Mouse (Mus musculus): ENCODE data around the gene Flt4.
"Not testable (repeated sequence)": the region's sequence is repeated elsewhere in the genome, so short reads cannot be mapped to it uniquely, and the experiment has no call there.

The Flt4 gene

DNA sequence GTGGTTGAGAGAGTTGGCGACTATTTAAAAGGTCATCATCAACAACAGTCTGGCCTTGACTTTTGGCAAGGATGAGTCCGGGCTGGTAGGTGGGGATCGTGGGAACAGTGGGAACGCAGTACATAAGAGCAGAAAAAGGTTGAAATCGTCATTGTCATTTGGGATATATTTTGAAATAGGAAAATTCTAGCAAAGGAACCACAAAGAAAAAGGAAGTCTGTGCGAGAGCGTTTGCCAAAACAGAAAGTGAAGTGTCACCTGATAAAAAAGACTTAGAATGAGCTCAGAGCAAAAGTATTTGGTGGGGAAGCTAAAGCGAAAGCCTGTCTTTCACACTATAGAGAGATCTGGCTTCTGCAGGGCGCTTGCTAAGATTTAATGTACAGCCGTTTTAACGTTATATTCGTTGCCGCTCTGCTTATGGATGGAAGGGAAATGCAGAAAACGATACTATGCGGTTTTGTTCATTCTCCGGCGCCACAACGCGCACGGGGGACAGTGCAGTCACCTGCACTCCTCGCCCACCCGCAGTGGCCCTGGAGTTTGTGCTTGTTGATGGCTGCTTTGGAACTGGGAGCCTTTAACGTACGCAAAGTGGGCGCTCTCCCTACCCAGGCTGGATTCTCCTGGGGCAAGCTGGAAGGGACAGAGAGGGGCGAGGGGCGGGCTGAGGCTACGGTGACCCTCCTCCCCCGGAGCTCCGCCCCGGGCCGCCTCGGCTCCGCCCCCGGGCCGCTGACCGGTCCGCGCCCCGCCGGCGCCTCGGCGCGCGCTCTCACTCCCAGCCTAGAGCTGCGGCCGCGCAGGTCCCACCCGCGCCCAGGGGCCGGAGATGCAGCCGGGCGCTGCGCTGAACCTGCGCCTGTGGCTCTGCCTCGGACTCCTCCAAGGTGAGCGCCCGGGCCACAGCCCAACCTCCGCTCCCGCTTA, at the start of gene Flt4:
TSS of gene Flt4 (plus strand) at position 326 of the 930 bp plus-strand sequence.
- DNase-seq (ENCODE audit: low spot score): not testable (repeated sequence)

DNA sequence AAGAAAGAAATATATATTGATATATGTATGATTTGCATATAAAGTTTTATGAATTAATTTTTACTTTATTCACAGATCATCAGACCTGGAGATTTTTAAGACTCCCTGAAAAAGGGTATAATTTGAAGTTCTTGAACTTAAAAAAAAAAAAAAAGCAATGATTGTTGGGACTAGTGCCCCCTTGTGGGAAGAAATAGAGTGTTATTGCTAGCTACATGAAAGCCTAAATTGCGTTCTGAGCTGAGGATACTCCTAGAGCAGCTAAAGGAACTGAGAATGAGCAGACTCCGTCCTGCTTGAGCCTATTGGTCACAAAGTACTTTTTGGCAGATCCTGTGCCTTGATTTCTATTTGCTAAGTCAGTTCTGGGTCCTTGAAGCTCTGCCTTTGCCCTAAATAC, 34.0 kb upstream of the Flt4 start:
- not testable (repeated sequence) for DNase-seq (ENCODE audit: low spot score)

DNA sequence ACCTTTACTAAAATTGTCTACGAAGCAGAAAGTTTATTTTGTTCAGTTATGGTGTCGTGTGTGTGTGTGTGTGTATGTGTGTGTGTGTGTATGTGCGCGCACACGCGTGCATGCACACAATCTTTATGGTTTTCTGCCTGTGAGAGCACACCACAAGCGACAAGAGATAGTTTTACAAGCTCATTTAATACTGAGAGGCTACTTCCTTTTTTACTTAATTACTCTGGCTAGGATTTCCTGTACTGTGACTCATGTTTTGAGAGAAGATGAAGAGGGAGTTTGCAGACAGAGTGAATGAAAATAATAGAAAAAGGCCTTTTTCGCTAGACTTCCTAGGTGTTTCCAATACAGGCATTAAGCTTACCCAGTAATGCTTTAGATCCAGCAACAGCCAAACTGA, 28.6 kb upstream of the Flt4 start:
- DNase-seq (ENCODE audit: low spot score): not testable (repeated sequence)

DNA sequence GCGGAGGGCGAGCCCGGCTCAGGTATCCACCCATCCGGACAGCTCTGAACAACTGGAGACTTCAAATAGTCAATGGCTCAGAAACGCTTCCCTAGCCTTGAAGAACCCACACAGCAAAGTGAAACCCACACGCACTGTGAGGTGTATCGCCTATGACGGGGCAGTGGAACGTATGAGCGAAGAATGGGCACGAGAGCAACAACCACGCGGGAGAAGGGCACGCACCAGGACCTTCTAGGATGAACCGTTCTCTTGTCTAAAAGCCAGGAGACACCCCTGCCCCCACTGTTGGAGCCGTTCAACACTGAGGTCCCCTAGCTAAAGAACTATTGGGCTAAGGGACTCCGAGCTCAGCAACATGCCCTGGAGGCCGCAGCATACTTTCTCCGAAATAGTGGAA, 18.9 kb upstream of the Flt4 start:
- no peak for DNase-seq (ENCODE audit: low spot score)

DNA sequence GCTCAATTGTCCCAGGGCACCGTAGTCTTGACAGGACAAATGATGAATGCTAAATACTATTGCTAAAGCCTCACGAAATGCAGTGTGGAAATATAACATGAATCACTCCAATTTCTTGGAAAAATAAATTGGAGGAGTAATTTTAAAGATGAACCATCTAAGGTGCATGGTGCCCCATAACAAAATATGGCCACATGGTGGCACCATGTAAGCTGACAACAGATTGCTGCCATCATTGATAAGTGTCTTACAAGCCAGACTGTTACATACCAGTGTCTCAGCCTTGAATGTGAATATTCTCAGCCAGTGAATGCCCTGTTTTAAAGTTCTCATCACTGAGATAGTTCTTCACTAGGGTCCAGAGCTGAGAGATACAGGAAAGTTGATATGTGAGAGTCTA, 11.9 kb upstream of the Flt4 start:
- not testable (repeated sequence) for DNase-seq (ENCODE audit: low spot score)

DNA sequence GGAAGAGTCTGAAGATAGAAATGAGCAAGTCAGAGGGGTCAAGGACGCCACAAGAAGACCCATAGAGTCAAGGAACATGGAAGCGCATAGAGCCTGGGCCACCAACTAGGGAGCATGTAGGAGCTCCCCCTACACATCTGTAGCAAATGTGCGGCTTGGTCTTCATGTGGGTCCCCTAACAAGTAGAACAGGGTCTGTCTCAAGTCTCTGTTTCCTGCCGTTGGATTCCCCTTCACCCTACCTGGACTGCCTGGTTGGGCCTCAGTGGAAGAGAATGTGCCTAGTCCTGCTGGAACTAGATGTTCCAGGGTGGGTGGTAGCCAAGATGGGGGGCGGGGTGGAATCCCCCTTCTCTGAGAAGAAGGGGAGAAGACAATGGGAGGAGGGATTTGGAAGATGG, 757 bp upstream of the Flt4 start:
- DNase-seq (ENCODE audit: low spot score): not testable (repeated sequence)

DNA sequence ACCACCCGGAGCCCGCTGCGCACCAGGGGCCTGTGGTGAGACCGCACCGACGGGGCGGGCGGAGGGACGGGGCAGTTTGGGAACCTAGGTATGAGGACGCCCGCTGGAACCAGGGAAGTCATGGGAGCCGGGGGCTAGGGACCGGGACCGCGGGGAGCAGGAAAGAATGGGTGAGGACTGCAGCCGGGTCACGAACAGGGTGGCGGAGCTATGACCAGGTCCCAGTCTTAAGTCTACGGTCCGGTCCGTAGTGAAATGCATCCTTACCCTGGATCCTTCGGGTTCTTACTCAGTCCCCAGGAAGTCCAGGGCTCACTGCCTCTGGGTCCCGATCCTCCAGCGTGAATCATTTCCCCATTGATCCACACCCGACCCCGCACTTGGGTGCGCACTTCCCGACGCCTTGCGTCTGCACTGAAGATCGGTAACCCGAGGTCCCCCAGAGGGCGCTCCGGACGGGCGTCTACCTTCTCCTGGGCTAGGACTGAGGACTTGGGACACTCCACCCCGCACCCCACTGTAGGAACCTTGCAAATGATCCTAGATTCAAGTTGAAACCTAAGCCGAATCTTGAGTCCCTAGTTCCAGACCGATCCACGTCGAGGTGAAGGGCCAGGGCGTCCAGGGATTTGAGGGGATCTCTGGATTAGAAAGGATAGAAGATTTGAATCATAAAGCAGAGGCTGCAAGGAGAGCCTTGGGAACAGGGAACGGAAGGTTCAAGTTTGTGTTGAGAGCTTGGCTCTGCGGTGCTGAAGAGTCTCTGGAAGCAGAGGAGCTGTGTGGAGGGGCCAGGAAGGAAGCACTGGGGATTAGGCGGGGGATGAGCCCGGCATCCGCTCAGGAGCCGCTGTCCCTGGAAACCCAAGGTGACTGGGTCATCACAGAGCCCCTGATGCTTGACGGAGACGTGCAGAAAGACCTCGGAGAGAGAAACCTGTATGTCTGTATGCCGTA, 1.1 kb downstream of the Flt4 start:
- not testable (repeated sequence) for DNase-seq (ENCODE audit: low spot score)

DNA sequence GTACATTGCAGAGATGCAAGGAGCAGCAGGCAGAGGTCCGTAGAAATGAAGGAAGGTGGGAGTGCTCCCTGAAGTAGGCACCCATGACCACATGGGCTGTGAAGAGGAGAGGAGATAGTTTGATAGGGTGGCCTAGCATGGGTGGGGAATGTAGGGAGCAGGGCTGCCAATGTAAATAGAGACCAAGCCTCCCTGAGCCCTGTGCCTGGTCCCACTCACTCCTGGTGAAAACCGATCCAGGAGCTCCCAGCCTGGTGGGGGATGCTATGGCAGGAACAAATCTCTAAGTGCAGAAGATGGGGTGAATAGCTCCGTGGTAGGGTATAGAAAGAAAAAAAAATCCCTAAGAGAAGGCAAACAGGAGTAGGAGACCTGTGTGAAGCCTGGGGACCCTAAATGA, 2.3 kb downstream of the Flt4 start:
- DNase-seq (ENCODE audit: low spot score): not testable (repeated sequence)

DNA sequence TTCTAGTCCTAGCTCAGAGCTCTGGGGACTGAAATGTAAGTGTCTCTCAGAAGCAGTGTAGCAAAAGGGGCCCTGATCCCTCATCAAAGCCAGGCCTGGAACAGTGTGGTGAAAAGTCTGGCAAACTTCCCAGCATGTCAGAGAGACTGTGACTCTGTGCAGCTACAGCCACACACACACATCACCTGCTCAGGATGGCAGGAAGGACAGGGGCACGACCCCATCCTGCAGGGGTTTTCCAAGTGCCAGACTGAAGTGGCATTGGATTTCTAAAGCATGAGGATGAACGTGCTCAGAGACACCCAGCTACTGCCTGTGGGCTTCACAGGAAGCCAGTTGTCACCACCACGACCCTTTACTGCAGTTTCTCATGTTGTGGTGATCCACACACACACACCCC, 3.1 kb downstream of the Flt4 start:
- no peak for DNase-seq (ENCODE audit: low spot score)

DNA sequence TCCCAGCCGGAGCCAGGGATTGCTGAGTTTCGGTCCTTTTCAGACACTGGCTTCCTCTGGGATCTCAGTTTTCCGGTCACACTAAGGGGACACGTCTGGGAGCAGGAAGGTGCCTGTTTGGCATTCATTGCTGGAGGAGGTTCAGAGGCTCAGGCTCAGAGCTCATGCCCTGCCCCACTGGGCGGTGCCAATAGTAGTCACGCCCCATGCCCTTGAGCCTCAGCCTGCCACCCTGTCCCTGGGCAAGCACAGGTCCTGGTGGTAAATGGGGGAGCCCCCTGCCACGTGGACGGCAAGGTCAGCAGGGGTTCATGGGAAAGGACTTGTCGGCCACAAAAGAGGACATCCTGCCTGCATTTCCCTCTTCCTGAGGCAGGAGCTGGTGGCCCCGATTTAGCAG, 4.3 kb downstream of the Flt4 start:
- no peak for DNase-seq (ENCODE audit: low spot score)

DNA sequence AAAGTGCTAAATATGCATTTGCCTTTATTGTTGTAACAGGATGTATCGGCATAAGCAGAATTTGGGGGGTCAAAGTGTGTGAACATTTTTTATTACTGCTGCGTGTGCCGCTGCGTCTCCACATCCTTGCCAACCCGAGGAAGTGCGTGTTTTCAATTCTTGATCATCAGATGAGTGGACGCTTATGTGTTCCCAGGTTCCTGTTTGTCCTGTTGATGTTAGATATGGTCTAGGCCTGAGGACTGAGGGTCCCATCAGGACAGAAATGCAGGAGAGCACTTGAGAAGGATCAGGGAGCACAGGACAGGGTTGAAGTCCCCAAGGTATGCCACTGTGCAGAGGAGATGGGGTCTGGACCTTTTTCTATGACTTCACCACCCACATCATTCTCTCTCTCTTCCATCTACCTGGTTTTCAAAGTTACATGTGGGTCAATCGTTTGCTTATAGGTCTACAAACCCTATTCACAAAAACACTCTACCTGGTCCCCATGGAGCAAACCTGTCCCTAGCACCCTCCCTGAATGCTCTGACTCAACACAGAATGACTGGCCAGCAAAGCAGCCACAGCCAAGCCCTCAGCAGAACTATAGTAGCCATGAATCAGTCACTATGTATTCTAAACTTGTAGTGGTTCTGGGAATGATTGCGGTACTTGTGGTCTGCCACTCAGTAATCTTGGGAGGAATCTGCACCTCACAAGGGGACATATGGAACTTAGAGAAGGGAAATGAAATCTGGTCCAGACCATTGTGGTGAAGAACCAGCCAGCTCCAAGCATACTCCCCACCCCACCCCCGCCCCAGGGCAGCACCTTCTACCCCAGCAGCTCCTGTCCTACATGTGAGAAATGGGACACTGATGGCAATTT, 7.0 kb downstream of the Flt4 start:
- no peak for DNase-seq (ENCODE audit: low spot score)

DNA sequence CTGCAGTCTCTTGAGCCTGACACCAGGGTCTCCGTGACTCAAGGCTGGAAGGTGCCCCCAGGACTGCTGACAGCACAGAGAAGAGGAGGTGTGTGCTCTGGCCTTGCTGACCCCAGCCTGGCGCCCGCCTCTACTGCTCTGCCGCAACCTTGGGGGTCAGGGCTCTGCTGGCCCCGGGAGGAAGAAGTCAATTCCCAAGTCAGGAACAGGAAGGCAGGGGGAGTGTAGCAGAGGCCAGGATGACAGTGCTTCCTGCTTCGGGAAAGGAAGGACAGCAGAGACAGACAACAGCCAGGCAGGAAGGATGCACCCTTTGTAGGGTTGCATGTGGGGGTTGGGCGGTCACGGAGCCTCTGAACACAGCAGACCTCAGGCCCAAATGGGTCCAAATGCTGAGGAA, 9.4 kb downstream of the Flt4 start:
- DNase-seq (ENCODE audit: low spot score): no peak

DNA sequence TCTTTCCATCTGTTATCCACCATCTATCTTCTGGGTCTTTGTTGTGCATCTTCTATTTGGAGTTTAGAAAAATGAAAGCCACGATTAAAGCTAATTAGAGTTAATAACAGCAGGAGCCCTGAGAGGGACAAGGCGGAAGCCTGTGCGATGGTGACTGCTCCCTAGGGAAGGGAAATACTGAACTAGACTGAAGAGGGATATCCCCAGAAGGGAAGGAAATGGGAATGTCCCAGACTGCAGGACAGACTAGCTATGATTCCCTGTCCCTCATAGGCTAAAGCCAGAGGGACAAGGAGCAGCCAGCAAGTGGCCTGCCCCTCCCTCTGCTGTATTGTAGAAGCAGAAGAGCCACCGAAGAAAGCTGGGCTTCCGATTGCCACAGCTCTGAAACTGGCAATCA, 12.9 kb downstream of the Flt4 start:
- DNase-seq (ENCODE audit: low spot score): no peak

DNA sequence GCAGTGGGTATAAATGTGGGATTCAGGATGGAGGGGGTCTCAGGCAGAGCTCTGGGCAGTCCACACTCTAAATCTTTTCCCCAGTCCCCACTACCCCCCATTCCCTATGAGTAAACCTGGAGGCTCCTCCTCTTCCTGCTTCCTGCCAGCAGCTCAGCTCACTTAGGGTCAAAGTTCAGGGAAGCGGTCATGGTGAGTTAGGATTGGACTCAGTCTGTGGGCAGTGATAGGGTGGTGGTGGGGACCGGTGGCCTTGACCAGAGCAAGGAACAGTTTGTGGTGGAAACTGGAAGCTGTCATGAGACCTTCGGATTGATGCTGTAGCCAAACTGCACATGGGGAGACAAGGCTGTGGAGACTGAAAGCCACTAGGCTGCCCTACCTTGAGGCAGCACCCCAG, 15.1 kb downstream of the Flt4 start:
- DNase-seq (ENCODE audit: low spot score): no peak

DNA sequence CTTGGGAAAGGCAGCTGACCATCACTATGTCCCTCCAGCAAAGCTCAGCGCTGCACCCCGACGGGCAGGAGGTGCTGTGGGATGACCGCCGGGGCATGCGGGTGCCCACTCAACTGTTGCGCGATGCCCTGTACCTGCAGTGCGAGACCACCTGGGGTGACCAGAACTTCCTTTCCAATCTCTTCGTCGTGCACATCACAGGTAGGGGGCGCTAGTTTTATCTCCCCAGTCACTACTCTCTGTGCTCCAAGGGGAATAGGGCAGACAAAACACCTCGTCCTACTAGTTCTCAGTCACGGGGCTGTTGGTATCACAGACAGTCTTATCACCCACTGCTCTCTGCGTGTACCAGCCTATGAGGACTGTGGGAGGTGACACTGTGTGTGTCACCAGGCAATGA, 16.8 kb downstream of the Flt4 start:
- no peak for DNase-seq (ENCODE audit: low spot score)

DNA sequence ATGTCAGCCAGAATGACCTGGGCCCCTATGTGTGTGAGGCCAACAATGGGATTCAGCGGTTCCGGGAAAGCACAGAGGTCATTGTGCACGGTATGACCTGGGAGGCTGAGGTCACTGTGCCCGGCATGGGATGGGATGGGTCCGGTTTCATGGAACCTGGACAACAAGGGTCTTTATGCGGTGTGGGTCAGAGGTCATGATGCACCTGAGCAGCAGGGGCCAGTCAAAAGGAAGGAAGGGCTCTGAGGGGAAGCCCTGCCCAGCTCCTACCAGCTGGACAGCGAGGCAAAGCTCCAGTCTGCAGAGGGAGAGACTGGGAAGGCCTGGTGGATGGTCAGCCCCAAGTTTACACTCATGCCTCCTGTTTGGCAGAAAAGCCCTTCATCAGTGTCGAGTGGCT, 17.7 kb downstream of the Flt4 start:
- no peak for DNase-seq (ENCODE audit: low spot score)

DNA sequence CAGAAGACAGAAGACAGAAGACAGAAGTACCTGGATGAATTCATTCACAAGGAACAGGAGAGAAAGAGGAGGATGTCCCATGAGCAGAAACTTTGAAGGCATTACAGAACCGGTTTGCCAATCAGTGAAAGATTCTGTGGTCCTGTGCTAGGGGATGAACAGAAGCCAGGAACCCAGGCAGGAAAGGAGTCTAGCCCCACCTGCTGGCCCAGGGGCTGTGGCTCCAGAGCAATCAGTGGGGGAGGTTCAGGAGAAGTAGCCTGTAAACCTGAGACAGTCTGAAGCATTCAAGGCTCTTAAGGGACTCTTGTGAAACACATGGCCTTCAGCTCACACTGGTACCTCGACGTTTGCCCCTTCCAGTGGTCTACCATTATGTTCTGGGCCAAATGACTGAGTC, 22.1 kb downstream of the Flt4 start:
- DNase-seq (ENCODE audit: low spot score): no peak

DNA sequence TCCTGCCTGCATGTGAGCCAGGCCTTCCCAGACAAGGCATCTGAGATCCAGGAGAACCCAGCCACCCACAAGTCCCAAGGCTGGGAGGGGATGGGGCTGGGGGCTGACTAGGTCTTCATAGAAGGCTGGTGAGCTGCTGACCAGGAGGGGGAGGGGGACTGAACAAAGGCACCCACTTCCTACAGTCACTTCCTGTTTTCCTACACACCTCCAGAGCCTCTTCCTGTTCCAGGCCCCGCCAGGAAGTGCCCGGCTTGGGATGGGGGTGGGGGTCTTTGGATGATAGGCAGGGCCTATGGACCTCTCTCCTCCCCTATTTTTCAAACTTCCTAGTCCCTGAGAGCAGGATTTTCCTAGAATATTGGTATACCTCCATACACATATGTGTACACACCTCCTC, 23.2 kb downstream of the Flt4 start:
- no peak for DNase-seq (ENCODE audit: low spot score)

DNA sequence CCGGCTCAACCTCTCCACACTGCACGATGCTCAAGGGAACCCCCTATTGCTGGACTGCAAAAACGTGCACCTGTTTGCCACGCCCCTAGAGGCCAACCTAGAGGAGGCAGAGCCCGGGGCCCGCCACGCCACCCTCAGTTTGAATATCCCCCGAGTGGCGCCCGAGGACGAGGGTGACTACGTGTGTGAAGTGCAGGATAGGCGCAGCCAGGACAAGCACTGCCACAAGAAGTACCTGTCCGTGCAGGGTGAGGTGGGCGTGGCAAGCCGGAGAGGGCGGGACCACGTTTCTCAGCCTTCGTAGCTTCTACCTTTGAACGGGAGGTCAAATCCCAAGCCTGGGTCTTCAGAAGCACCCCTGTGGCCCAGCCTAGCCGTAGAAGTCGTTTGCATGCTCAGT, 25.0 kb downstream of the Flt4 start:
- DNase-seq (ENCODE audit: low spot score): no peak

DNA sequence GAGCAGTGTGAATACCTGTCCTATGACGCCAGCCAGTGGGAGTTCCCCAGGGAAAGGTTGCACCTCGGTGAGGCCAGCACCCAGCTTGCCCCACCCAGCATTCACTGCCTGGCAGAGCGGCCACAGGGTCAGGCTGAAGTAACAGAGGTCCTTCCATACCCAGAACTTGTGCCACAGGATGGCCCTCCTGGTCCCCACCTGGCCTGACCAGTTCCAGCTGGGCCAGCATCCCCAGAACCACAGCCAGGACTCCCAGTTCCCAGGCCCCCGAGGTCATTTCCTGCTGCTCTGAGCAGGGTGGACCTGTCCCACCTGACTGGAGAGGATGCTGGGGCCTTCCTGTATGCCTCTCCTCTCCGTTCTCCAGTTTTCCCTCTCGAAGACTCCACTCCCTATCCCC, 26.6 kb downstream of the Flt4 start:
- DNase-seq (ENCODE audit: low spot score): no peak

DNA sequence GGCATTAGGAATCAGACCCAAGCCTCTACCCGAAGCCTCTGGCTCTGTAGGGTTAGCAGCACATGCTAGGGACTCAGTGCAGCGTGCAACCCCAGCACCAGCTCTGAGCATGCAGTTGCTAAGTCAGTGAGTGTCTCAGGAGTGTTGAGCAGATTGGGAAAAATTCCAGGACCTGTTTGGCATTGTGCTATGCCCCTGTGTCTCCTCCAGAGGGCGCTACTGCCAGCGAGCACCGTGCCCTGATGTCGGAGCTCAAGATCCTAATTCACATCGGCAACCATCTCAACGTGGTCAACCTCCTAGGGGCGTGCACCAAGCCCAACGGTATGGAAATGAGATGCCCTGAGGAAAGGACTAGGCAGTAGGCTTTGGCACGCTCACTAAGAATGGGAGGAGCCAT, 27.4 kb downstream of the Flt4 start:
- DNase-seq (ENCODE audit: low spot score): no peak

DNA sequence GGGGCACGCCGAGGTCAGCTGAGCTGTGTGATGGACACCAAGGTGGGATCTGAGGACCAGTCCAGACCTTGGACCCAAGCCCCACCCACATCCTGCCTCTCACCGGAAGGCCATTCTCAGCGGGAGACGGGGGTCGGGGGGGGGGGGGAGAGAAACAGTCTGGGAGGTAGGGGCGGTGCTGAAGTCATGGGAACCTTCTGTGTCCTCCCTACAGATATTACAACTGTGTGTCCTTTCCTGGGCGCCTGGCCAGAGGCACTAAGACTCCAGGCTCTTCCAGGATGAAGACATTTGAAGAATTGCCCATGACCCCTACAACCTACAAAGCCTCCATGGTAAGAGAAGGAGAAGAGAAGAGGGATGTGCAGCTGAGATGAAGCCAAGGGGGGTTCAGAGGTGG, 36.6 kb downstream of the Flt4 start:
- no peak for DNase-seq (ENCODE audit: low spot score)
